Mouse (Mus musculus): ENCODE results near the gene Fam149a. TPM values are rescaled to one million over a fixed set of nuclear protein-coding genes. Genes with fewer than 3 reads are reported as not detected.
"Not testable (repeated sequence)": the region's sequence is repeated elsewhere in the genome, so short reads cannot be mapped to it uniquely, and the experiment has no call there.

The Fam149a gene
- polyA plus RNA-seq, 1 experiment from 2014 or later, result 3.2 TPM

GRCm38 (mm10) chr8:45329206-45329980 is 52.7 kb downstream of the Fam149a start:
- Histone ChIP-seq H3K4me3 (no peak overlapping the region), H3K9me3 (replicated peaks) (no peaks in the 10 kb centered on the region), H3K27ac (no peak overlapping the region), H3K4me1 (peaks cover 3% of the 10 kb centered on the region; the same call in 1 of the 2 replicates), H3K27me3 (replicated peaks) (peaks cover 9% of the 10 kb centered on the region; the same call in 1 of the 2 replicates), H3K36me3 (no peaks in the 10 kb centered on the region), H3K9ac (no peak overlapping the region), H3K4me2 (no peak overlapping the region)
- WGBS (ENCODE audit: insufficient replicate concordance), result 71% methylated on average over 6 of the region's 6 CpGs
- ATAC-seq, result no peak

- not testable (repeated sequence) for H3K4me1 ChIP-seq; H3K9ac ChIP-seq; ATAC-seq; H3K4me3 ChIP-seq; H3K9me3 ChIP-seq (replicated peaks); H3K4me2 ChIP-seq; H3K27ac ChIP-seq; H3K27me3 ChIP-seq (replicated peaks); H3K36me3 ChIP-seq
Observed at GRCm38 (mm10) chr8:45327076-45327475, 55.0 kb downstream of the Fam149a start.

GRCm38 (mm10) chr8:45324151-45324550 is 57.9 kb downstream of the Fam149a start:
- no peak overlapping the region for H3K4me2 ChIP-seq
- no peak for ATAC-seq
- H3K9me3 ChIP-seq (replicated peaks), result no peaks in the 10 kb centered on the region
- no peaks in the 10 kb centered on the region for H3K4me1 ChIP-seq
- H3K27me3 ChIP-seq (replicated peaks), result no peaks in the 10 kb centered on the region
- H3K36me3 ChIP-seq, result no peaks in the 10 kb centered on the region
- H3K4me3 ChIP-seq, result no peak overlapping the region
- H3K9ac ChIP-seq, result no peak overlapping the region
- no peak overlapping the region for H3K27ac ChIP-seq
- 71% methylated on average over 4 of the region's 4 CpGs for WGBS (ENCODE audit: insufficient replicate concordance)

- Histone ChIP-seq H3K27me3 (replicated peaks) (no peaks in the 10 kb centered on the region), H3K9me3 (replicated peaks) (no peaks in the 10 kb centered on the region), H3K27ac (no peak overlapping the region), H3K9ac (no peak overlapping the region), H3K4me1 (no peaks in the 10 kb centered on the region), H3K4me3 (no peak overlapping the region), H3K4me2 (no peak overlapping the region), H3K36me3 (no peaks in the 10 kb centered on the region)
- 59% methylated on average over 2 of the region's 2 CpGs for WGBS (ENCODE audit: insufficient replicate concordance)
- ATAC-seq, result no peak
Observed at GRCm38 (mm10) chr8:45321365-45321764, 60.7 kb downstream of the Fam149a start.

- WGBS (ENCODE audit: insufficient replicate concordance), result 33% methylated on average over 1 of the region's 1 CpGs
- ATAC-seq, result no peak
Observed at GRCm38 (mm10) chr8:45320930-45321329, 61.2 kb downstream of the Fam149a start.

GRCm38 (mm10) chr8:45310967-45311366 is 71.1 kb downstream of the Fam149a start:
- no peak overlapping the region for H3K4me2 ChIP-seq
- no peak overlapping the region for H3K4me3 ChIP-seq
- no peak overlapping the region for H3K27ac ChIP-seq
- ATAC-seq, result no peak
- H3K4me1 ChIP-seq, result no peaks in the 10 kb centered on the region
- 62% methylated on average over 4 of the region's 4 CpGs for WGBS (ENCODE audit: insufficient replicate concordance)
- H3K27me3 ChIP-seq (replicated peaks), result no peaks in the 10 kb centered on the region
- H3K9ac ChIP-seq, result no peak overlapping the region
- no peaks in the 10 kb centered on the region for H3K36me3 ChIP-seq
- H3K9me3 ChIP-seq (replicated peaks), result no peaks in the 10 kb centered on the region

More at GRCm38 (mm10) chr8:45320930-45321329, 61.2 kb downstream of the Fam149a start:
- H3K36me3 ChIP-seq, result no peaks in the 10 kb centered on the region
- H3K4me3 ChIP-seq, result no peak overlapping the region
- no peak overlapping the region for H3K27ac ChIP-seq
- no peak overlapping the region for H3K4me2 ChIP-seq
- H3K9me3 ChIP-seq (replicated peaks), result no peaks in the 10 kb centered on the region
- H3K27me3 ChIP-seq (replicated peaks), result no peaks in the 10 kb centered on the region
- H3K4me1 ChIP-seq, result no peaks in the 10 kb centered on the region
- H3K9ac ChIP-seq, result no peak overlapping the region

GRCm38 (mm10) chr8:45308366-45308765 is 73.7 kb downstream of the Fam149a start, which contains the start of gene Gm45753:
Gene Gm45753, minus strand, starts transcription at chr8:45308466.
- no peaks in the 10 kb centered on the region for H3K36me3 ChIP-seq
- H3K4me3 ChIP-seq, result no peak within 1 kb of the TSS
- H3K9me3 ChIP-seq (replicated peaks), result no peaks in the 10 kb centered on the region
- ATAC-seq, result no peak
- no peak within 1 kb of the TSS for H3K9ac ChIP-seq
- H3K4me2 ChIP-seq, result no peak within 1 kb of the TSS
- no peaks in the 10 kb centered on the region for H3K27me3 ChIP-seq (replicated peaks)
- 78% methylated on average over 13 of the region's 13 CpGs for WGBS (ENCODE audit: insufficient replicate concordance)
- no peaks in the 10 kb centered on the region for H3K4me1 ChIP-seq
- H3K27ac ChIP-seq, result no peak within 1 kb of the TSS

- H3K4me3 ChIP-seq, result no peak overlapping the region
- H3K27ac ChIP-seq, result no peak overlapping the region
- H3K9me3 ChIP-seq (replicated peaks), result no peaks in the 10 kb centered on the region
- ATAC-seq, result no peak
- H3K4me1 ChIP-seq, result no peaks in the 10 kb centered on the region
- no peak overlapping the region for H3K9ac ChIP-seq
- H3K4me2 ChIP-seq, result no peak overlapping the region
- H3K27me3 ChIP-seq (replicated peaks), result no peaks in the 10 kb centered on the region
- WGBS (ENCODE audit: insufficient replicate concordance), result 72% methylated on average over 1 of the region's 1 CpGs
- no peaks in the 10 kb centered on the region for H3K36me3 ChIP-seq
Observed at GRCm38 (mm10) chr8:45305479-45305878, 76.6 kb downstream of the Fam149a start.

GRCm38 (mm10) chr8:45304354-45304753 is 77.7 kb downstream of the Fam149a start:
- H3K4me2 ChIP-seq, result no peak overlapping the region
- no peak for ATAC-seq
- H3K4me1 ChIP-seq, result no peaks in the 10 kb centered on the region
- no peaks in the 10 kb centered on the region for H3K27me3 ChIP-seq (replicated peaks)
- H3K27ac ChIP-seq, result no peak overlapping the region
- no peaks in the 10 kb centered on the region for H3K9me3 ChIP-seq (replicated peaks)
- H3K4me3 ChIP-seq, result no peak overlapping the region
- H3K9ac ChIP-seq, result no peak overlapping the region
- no peaks in the 10 kb centered on the region for H3K36me3 ChIP-seq
- 59% methylated on average over 3 of the region's 3 CpGs for WGBS (ENCODE audit: insufficient replicate concordance)

GRCm38 (mm10) chr8:45302390-45302789 is 79.7 kb downstream of the Fam149a start:
- H3K9me3 ChIP-seq (replicated peaks), result no peaks in the 10 kb centered on the region
- H3K4me1 ChIP-seq, result no peaks in the 10 kb centered on the region
- 78% methylated on average over 8 of the region's 8 CpGs for WGBS (ENCODE audit: insufficient replicate concordance)
- H3K4me3 ChIP-seq, result no peak overlapping the region
- H3K27ac ChIP-seq, result no peak overlapping the region
- no peak overlapping the region for H3K9ac ChIP-seq
- H3K36me3 ChIP-seq, result no peaks in the 10 kb centered on the region
- H3K27me3 ChIP-seq (replicated peaks), result no peaks in the 10 kb centered on the region
- no peak for ATAC-seq
- no peak overlapping the region for H3K4me2 ChIP-seq

GRCm38 (mm10) chr8:45295276-45295675 is 86.8 kb downstream of the Fam149a start:
- Histone ChIP-seq H3K4me2 (no peak overlapping the region), H3K4me1 (no peaks in the 10 kb centered on the region), H3K27ac (no peak overlapping the region), H3K27me3 (replicated peaks) (no peaks in the 10 kb centered on the region), H3K4me3 (no peak overlapping the region), H3K36me3 (no peaks in the 10 kb centered on the region), H3K9me3 (replicated peaks) (no peaks in the 10 kb centered on the region), H3K9ac (no peak overlapping the region)
- WGBS (ENCODE audit: insufficient replicate concordance), result 72% methylated on average over 6 of the region's 6 CpGs
- ATAC-seq, result no peak

GRCm38 (mm10) chr8:45294687-45295086 is 87.4 kb downstream of the Fam149a start, which contains the start of gene Klkb1:
Gene Klkb1, minus strand, starts transcription at chr8:45294859.
- H3K4me2 ChIP-seq, result no peak within 1 kb of the TSS
- no peak within 1 kb of the TSS for H3K27ac ChIP-seq
- no peaks in the 10 kb centered on the region for H3K9me3 ChIP-seq (replicated peaks)
- H3K36me3 ChIP-seq, result no peaks in the 10 kb centered on the region
- no peak within 1 kb of the TSS for H3K9ac ChIP-seq
- no peak within 1 kb of the TSS for H3K4me3 ChIP-seq
- no peaks in the 10 kb centered on the region for H3K27me3 ChIP-seq (replicated peaks)
- 68% methylated on average over 7 of the region's 7 CpGs for WGBS (ENCODE audit: insufficient replicate concordance)
- H3K4me1 ChIP-seq, result no peaks in the 10 kb centered on the region
- ATAC-seq, result no peak

GRCm38 (mm10) chr8:45291790-45292189 is 90.3 kb downstream of the Fam149a start:
- no peak overlapping the region for H3K27ac ChIP-seq
- no peaks in the 10 kb centered on the region for H3K9me3 ChIP-seq (replicated peaks)
- ATAC-seq, result no peak
- WGBS (ENCODE audit: insufficient replicate concordance), result 58% methylated on average over 2 of the region's 2 CpGs
- H3K27me3 ChIP-seq (replicated peaks), result no peaks in the 10 kb centered on the region
- no peaks in the 10 kb centered on the region for H3K36me3 ChIP-seq
- H3K9ac ChIP-seq, result no peak overlapping the region
- no peak overlapping the region for H3K4me2 ChIP-seq
- no peaks in the 10 kb centered on the region for H3K4me1 ChIP-seq
- H3K4me3 ChIP-seq, result no peak overlapping the region
